Mouse (Mus musculus): ENCODE data around the gene Aldh6a1.

The Aldh6a1 gene

GRCm38 (mm10) chr12:84450718-84451646, at the start of gene Aldh6a1, which contains the start of gene Lin52:
TSS of gene Aldh6a1 (minus strand) at chr12:84451004.
TSS of gene Lin52 (plus strand) at chr12:84451422.
- DNase-seq: peak; percentile 94 to 98

DNA sequence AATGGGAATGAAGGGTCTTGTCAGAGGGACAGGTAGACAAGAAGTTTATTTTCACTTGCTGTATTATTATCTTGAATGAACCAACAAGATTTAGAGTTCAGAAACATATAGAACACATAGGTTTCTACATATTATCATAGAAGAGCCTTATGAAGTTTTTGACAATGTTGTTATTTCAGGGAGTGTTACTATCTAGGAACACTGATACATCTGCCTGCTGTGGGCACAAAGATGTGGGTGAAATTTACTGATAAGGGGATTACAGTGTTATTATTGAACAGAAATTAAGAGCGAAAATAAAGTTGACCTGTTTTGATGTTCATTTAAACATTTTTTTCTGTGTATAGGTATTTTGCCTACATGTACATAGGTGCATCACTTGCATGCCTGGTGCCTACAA, 46.0 kb upstream of the Aldh6a1 start:
- DNase-seq: no peak

GRCm38 (mm10) chr12:84487324-84488056, 36.7 kb upstream of the Aldh6a1 start:
- DNase-seq: no peak

- DNase-seq: no peak
Measured at GRCm38 (mm10) chr12:84482778-84483585, 32.2 kb upstream of the Aldh6a1 start.

GRCm38 (mm10) chr12:84481251-84481650, 30.4 kb upstream of the Aldh6a1 start:
- DNase-seq: no peak

DNA sequence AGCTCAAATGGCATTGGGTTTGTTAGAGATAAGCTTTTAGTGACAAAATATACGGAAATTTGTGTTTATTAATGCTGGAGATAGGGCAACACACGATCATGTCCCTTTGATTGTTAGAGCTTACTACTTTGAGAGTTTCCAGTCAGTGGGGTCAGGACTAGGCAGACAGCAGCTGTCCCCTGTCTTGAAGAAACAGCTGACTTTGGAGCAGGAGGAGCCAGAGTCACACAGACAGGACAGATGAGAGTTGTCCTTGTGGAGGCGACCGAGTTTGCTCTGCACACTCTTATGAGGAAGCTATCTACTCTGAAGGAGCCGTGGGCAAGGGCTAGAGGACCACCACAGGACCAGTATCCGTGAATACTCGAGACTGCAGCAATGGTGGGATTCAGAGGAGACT, 28.1 kb upstream of the Aldh6a1 start:
- no peak for DNase-seq

DNA sequence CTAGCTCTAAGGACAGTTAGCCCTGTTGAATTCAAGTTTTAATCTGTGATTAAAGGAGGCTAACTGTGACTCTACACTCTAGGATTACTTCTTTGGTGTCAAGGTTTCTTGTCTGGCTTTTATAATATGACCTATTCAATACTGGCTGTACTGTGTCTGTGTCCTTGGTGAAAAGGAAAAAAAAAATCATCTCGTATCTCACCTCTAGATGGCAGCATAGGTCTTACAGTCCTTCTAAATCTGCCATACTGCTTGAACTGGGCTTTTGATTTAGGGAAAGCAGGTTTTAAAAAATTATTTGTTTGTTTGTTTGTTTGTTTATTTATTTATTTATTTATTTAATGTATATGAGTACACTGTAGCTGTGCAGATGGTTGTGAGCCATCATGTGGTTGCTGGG, 17.9 kb upstream of the Aldh6a1 start:
- DNase-seq: no peak

GRCm38 (mm10) chr12:84462856-84463255, 12.1 kb upstream of the Aldh6a1 start:
- DNase-seq: no peak

GRCm38 (mm10) chr12:84461416-84461815, 10.6 kb upstream of the Aldh6a1 start:
- DNase-seq: no peak

DNA sequence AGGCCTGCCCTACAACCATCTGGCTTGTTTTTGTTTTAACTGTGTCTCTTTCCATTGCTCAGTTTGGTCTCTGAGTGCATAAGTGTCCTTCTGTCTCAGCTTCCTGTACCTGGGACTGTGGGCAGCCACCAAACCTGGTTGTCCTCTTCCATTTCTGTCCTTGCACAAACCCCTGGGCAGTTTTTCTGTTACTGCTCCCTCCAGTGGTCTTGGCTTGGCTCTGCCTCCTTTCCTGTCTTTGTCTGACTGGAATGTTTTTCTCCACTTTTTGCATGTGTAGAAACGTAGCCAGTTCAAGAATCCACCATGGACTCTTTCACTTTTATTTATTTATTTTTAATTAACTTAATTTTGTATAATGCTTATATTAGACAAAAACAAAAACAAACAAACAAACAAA, 9.0 kb upstream of the Aldh6a1 start:
- DNase-seq: no peak

DNA sequence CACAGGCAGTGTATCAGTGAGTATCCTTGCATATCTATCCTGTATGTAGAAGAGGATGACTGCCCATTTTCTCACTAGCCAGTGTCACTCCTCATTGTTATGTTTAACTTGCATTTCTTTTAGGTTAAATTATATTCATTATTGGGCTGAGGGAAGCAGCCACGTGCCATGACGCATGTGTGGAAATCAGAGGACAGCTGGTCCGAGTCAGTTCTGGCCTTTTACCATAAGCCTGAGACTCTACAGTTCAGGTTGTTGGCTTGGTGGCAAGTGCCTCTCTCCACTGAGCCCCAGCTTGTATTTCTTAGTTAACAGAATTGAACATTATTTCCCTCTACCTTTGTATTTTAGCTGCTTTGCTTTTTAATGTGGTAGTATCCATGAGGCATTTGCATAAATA, 6.1 kb upstream of the Aldh6a1 start:
- DNase-seq: no peak

GRCm38 (mm10) chr12:84451801-84452200, 997 bp upstream of the Aldh6a1 start:
- DNase-seq: peak; percentile 5 to 14

- DNase-seq: no peak
Measured at GRCm38 (mm10) chr12:84450351-84450717, 470 bp downstream of the Aldh6a1 start.

DNA sequence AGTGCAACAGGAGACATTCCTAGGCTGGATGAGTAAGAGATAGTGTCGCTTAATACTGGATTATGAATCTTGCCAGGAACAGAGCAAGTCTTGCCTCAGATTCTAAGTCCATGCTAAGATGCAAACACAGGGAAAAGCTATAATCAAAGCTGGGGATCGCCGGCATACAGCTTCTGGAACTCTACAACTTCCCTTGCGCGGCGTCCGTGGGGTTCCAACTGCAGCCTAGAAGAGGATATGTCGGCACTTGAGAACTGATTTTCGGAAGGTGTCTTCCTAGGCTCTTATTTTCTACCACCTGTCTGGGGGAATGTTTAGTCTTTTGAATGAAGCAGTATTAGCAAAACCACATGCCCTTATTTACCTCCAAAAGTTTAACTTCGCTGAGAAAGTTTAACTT, 917 bp downstream of the Aldh6a1 start:
- DNase-seq: no peak

GRCm38 (mm10) chr12:84448181-84448580, 2.6 kb downstream of the Aldh6a1 start:
- DNase-seq: no peak

DNA sequence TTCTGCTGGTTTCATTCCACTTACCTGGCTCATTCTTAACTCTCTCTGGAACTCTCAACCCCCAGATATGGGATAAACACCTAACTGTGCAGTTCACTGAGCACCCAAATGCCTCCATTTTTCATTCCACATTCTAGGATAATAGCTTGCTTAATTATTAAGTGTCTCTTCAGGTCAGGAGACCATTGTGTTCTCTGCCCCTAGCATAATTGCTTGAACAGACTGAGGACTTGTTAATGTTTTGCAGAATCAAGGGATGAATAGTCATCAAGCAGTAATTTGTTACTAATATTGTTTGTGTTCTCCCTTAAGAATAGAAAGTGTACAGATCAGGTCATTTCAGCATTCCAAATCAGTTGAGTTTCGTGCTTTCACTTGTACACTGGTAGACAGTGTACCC, 3.4 kb downstream of the Aldh6a1 start:
- DNase-seq: no peak

GRCm38 (mm10) chr12:84442526-84442925, 8.3 kb downstream of the Aldh6a1 start:
- DNase-seq: no peak

GRCm38 (mm10) chr12:84438697-84439096, 12.1 kb downstream of the Aldh6a1 start:
- DNase-seq: no peak

- no peak for DNase-seq
Measured at GRCm38 (mm10) chr12:84429825-84430224, 21.0 kb downstream of the Aldh6a1 start.

GRCm38 (mm10) chr12:84423990-84424389, 26.8 kb downstream of the Aldh6a1 start:
- DNase-seq: no peak

DNA sequence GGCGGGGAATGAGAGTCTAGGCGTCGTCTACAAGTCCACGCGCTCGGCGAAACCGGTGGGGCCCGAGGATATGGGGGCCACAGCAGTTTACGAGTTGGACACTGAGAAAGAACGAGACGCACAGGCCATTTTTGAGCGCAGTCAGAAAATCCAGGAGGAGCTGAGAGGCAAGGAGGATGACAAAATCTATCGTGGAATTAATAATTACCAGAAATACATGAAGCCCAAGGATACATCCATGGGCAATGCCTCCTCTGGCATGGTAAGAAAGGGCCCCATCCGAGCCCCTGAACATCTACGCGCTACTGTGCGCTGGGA, 33.2 kb downstream of the Aldh6a1 start:
- peak in 1 of 2 experiments; percentile 6 for DNase-seq

DNA sequence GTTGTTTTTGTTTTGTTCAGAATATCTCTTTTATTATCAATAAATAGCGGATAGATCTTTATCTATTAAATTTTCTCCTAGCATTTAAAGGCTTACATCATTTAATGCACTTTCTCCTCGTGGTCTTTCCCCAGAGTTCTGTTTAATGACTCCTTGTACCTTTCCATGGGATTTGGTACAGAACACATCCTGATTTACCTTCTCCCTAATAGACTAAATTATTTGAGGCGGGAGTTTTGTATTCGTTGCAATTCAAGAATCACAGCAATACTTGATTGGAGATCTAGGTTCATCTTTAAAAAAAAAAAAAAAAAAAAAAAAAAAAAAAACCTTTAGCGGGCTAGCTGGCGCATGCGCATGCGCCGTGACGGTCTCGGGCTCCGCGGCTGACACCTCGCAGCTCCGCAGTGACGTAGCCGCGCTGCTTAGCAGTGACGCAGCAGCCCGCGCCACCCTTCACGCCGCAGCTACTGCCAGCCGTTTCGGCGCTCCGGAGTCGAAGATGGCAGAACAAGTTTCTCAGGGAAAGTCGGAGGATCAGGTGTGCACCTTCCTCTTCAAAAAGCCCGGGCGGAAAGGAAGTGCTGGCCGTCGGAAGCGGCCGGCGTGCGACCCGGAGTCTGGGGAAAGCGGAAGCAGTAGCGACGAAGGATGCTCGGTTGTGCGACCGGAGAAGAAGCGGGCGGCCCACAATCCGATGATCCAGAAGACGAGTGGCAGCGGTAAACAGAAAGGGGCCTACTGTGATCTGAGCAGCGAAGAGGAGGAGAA, 33.8 kb downstream of the Aldh6a1 start, which contains the start of gene Rnf113a2:
TSS of gene Rnf113a2 (plus strand) at position 363 of the 771 bp plus-strand sequence.
- DNase-seq: peak; percentile 72 to 74
